Mouse (Mus musculus): ENCODE results near the gene Izumo1r.
A peak's percentile ranks its signal among the peaks of the same experiment; 100 is the strongest.

Gene Izumo1r

GRCm38 (mm10) chr9:14866957-14867356, 36.8 kb downstream of the Izumo1r start:
- DNase-seq (ENCODE audit: low spot score) = no peak

DNA sequence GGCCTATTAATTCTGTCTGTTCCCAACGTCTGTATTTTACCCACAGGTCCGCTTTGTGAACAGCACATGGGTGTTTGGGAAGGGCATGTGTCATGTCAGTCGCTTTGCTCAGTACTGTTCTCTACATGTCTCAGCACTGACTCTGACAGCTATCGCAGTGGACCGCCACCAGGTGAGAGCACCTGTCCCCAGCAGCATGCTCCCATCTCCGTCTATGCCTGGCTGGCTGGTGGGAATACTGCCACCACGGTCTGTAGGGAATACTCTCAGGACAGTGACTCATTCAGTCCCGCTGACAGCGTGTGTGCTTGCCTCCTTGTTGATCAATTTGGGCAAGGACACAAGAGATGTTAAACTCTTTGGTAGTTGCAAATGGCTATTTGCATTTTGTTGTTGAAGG, 39.0 kb downstream of the Izumo1r start:
- DNase-seq (ENCODE audit: low spot score) = no peak

DNA sequence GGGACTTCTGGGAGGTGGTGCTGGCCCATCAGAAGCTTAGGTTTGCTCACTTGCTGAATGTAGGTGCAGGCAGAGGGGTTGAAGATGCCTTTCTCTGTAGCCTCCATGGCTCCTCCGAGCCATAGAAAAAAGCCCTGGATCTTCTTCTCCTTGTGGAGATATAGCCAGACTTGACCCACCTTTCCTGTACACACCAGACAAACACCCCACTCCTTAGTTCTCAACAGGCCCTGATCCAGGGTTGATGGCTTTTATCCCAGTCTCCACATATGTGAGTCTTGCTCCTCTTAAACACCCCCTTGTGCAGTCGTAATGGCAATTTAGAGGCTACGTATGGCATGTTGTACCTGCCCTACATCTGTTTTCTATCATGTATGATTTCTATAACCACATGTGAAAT, 40.6 kb downstream of the Izumo1r start:
- DNase-seq (ENCODE audit: low spot score) = no peak

- DNase-seq (ENCODE audit: low spot score) = no peak
Measured at GRCm38 (mm10) chr9:14859868-14860639, 43.7 kb downstream of the Izumo1r start, which contains the start of gene Gpr83. Gene Gpr83 (plus strand): TSS chr9:14860210.

GRCm38 (mm10) chr9:14858782-14859181, 45.0 kb downstream of the Izumo1r start:
- DNase-seq (ENCODE audit: low spot score) = no peak

GRCm38 (mm10) chr9:14858170-14858706, 45.5 kb downstream of the Izumo1r start:
- no peak for DNase-seq (ENCODE audit: low spot score)

DNA sequence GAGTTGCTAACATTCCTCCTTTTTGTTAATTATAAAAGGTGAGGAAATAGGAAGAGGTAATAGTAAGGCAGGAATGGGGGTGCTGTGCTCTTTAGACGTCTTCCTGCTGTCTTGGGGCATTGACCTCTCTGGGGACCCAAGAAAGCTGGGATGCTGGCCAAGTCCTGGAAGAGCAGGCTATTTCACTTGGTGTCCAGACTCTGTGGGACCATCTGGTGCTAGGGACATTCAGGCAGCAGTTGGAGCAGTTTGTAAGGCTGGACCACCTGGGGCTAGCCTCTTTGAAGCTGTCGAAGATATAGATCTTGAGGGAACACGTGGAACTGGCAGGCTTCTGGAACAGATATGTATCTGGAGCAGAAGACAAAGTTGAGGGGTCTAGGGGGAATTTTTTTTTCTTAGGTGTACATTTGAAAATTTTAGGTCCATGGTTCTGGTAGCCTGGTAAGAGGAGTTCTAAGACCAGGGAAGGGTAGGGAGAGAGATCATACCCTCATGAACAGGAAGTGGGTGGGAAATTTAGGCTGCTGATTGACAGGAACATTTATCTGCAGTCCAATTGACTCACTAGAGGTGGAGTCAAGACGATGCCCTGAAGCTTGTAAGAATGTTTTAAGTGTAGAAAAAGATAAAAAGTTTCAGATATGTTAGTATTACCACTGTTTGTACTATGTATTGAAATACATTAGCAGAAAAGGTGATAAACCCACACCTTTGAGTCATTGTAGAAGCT, 46.7 kb downstream of the Izumo1r start:
- no peak for DNase-seq (ENCODE audit: low spot score)

- DNase-seq (ENCODE audit: low spot score) = no peak
Measured at GRCm38 (mm10) chr9:14854585-14854984, 49.2 kb downstream of the Izumo1r start.

GRCm38 (mm10) chr9:14848267-14848935, 55.3 kb downstream of the Izumo1r start:
- DNase-seq (ENCODE audit: low spot score) = no peak

DNA sequence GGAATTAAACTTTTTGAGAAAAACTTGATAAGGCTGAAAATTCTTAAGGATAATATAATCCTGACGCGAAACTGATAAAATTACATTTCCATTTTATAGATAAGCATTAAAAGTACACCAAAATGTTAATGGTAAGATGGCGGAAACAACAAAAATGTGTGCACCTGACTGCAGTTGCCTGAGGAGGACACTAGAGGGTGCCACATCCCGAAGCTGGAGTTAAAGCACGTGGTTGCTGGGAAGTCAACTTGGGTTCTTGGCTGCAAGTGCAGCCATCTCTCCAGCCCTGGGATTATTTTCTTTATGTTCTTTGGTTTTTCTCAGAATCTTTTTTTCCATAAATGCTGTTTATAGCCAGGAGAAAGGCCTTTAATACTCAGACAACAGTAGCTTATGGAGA, 57.3 kb downstream of the Izumo1r start:
- DNase-seq (ENCODE audit: low spot score) = no peak

DNA sequence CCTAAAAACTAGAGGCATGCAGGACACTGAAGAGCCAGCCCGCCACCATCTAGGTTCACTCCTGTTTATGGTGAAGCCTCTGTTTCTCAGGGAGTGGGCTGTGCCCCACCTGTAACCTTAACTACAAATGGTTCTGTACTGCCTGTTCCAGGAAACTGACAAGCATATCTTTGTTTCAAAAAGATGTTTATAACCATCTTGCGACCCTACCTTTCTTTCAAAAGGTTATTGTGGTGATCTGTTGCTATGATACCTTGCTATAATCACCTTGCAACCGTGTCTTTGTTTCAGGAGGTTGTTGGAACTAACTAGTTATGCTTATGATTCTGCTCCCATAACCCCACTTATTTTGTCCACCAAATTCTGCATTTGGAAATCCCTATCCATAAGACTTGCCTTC, 59.8 kb downstream of the Izumo1r start:
- DNase-seq (ENCODE audit: low spot score) = no peak

- no peak for DNase-seq (ENCODE audit: low spot score)
Measured at GRCm38 (mm10) chr9:14843311-14843857, 60.4 kb downstream of the Izumo1r start.

DNA sequence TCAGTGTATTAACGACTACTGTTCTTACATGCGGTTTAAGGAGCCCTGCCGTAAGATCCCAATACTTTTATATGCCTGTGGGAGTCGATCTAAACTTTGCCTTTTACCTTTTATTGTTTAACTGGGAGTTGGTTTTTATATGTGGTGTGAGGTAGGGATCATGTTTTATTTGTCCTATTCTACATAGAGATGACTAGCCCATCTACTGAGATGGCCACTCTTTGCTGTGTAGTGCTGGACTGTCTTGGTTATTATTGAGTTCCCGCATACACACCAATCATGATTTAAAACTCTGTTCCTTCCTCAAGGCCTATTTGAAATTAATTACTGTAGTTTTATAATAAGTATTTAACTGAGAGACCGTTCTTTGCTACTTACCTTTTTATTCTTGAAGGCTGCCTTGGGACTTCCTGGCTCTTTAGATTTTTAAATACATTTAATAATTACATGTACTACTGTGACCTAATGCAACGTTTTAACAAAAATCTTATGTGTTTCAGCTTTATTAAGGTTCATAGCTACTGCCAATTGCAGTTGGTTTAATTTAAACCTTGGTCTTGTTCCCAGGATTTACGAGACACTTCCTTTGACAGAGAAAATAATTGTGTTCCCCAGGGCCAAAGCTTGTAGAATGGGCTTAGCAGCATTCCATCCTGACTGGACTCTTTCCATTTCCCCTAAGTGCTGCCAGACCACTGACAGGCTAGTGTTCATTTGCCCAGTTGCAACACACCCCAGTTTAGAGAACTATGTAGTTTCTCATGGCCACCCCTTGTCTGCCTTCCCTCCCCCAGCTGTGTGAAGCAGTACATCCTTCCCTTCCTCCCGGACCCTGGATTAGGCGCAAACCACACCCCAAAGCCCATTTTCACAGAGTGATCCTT, 61.6 kb downstream of the Izumo1r start:
- peak; percentile 17 for DNase-seq (ENCODE audit: low spot score)

DNA sequence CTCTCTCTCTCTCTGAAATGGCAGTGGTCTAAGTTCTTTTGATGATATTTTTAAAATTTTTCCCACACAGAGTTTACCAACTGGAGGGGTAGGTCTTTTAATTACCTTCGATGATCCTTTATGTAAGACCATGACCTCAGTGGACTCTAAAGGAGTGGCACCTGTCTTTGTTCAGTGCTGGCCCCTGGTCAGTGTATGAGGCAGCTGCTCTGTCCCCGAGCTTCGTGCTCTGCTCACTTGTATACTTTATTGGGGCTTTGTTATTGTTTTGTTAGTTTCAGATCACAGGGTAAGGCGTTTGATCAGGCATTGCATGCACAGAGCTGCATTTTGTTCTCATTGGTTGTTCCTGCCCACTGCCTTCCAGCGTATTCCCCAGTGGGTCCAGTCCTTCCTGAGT, 63.8 kb downstream of the Izumo1r start:
- no peak for DNase-seq (ENCODE audit: low spot score)

- no peak for DNase-seq (ENCODE audit: low spot score)
Measured at GRCm38 (mm10) chr9:14839527-14839926, 64.2 kb downstream of the Izumo1r start.

Measured in ovary, adult 18-20 months (tissue).